Mouse (Mus musculus): ENCODE results near the gene Gpr137b. TPM values are rescaled to one million over a fixed set of nuclear protein-coding genes. Genes with fewer than 3 reads are reported as not detected.

Gene Gpr137b
- total RNA-seq (2023): 48.9 to 67.2 TPM (median 55.6 TPM) in 4 replicates

DNA sequence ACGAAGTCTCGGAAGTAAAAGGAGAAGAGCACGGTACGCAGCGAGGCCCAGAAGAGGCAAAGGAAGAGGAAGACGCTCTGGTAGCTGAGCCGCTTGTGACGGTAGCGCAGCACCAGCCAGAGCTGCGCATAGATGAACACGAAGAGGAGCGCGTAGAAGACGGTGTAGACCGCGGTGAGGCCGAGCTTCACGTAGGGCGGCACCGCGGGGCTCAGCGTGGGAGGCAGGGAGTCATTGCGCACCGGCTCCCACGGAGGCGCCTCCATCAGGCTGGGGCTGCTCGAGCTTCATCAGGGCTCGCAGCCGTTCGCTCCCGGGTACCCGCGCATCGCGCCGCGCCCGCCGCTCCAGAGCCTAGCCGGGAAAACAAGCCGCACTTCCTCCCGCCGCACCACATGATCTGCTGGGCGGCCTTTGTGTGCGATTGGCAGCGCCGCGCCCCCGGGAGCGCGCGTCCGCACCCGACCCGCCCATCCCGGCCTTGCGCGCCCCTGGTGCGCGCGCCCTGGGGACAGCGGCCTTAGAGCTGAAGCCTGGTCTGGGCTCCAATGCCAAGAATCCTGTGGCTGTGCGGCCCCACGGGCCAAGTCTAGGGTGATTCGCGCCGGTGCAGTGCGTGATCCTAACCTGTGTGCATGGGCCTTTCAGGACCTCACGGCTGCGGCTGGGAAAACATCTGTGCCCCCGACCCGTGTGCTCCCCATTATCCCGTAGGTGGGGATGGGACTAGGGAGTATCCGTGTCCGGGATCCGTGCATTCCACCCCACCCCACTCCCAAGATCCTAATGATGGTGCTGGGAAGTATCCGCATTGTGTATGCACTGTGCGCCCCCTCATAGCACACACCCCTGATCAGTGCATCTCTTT lies at the start of gene Gpr137b:
Gpr137b (minus strand) TSS at position 787 of the 868 bp plus-strand sequence.

DNA sequence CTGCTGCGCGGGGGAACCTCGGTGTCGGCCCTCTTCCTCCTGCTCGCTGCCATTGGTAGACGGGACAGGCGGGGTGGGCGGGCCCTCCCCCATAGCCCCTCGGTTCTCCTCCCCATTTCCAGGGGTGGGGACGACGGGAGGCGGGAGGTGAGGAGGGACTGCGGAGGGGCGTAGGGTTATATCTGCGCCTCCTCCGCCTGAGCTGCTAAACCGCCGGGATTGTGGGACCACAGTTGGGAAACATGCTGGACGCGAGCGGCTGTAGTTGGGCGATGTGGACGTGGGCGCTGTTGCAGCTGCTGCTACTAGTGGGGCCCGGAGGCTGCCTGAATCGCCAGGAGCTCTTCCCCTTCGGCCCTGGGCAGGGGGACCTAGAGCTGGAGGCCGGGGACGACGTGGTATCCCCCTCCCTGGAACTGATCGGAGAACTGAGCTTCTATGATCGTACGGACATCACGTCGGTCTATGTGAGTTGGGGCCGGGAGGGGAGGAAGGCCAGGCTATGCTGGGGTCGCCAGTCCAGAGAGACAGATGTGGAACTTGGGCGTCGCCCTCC lies 43.7 kb upstream of the Gpr137b start, which contains the start of gene Nid1:
Nid1 (plus strand) TSS at position 92 of the 556 bp plus-strand sequence.

Other genes starting within 250 kb of the Gpr137b start
- not detected in 4 replicates for gene Prl2c5, start 211.3 kb downstream of the Gpr137b start, total RNA-seq (2023)
- gene Nid1, start 43.5 kb upstream of the Gpr137b start, total RNA-seq (2023): 20.0 to 22.5 TPM (median 21.2 TPM) in 4 replicates
- 103 to 120 TPM (median 108 TPM) in 4 replicates for gene Lyst, start 196.4 kb upstream of the Gpr137b start, total RNA-seq (2023)

Data from B cell, adult 62 days (primary cell).